Mouse (Mus musculus): ENCODE measurements at regions not wholly inside any gene's neighbourhood (a gene's known extent, or its start where the extent isn't known, plus 50 kb on each side); places are given as distances from the start of the nearest gene placed in this dataset.

GRCm38 (mm10) chr8:88467756-88468155 is 53.4 kb upstream of the Nkd1 start:
- DNase-seq (ENCODE audit: low spot score in 2 of 2) = no peak
- intact Hi-C loops (cut with DNase I) = no loop called here

- DNase-seq (ENCODE audit: low spot score in 2 of 2) = no peak
- intact Hi-C loops (cut with DNase I) = no loop called here
Observed at GRCm38 (mm10) chr8:88470931-88471455, 50.2 kb upstream of the Nkd1 start.

Measured in left cerebral cortex, postnatal 36 days (tissue).